Mouse (Mus musculus): Measurements from ENCODE around the gene Nbea. TPM values are rescaled to one million over a fixed set of nuclear protein-coding genes. Genes with fewer than 3 reads are reported as not detected.

Gene Nbea
- polyA plus RNA-seq, 1 experiment from 2014 or later, result 20.5 TPM

GRCm38 (mm10) chr3:55599366-55600085 lies 584.0 kb downstream of the Nbea start:
- no peak overlapping the region for H3K4me3 ChIP-seq (ENCODE audit: low read depth, low read length)
- no peak for DNase-seq (ENCODE audit: low spot score)
- H3K27me3 ChIP-seq (ENCODE audit: control insufficient read depth, insufficient read depth, low read length), result no peaks in the 10 kb centered on the region
- no peaks in the 10 kb centered on the region for H3K36me3 ChIP-seq (ENCODE audit: control insufficient read depth, insufficient read depth, low read length)
- H3K27ac ChIP-seq (ENCODE audit: low read depth, low read length), result no peak overlapping the region
- H3K4me2 ChIP-seq (ENCODE audit: low read depth, low read length, severe bottlenecking), result no peak overlapping the region
- 75% methylated on average over 17 of the region's 17 CpGs for WGBS
- no peaks in the 10 kb centered on the region for H3K9me3 ChIP-seq (ENCODE audit: control insufficient read depth, low read length)
- H3K9ac ChIP-seq (ENCODE audit: low read length), result no peak overlapping the region
- ATAC-seq (replicated peaks; ENCODE audit: low FRiP score), result no peak
- H3K4me1 ChIP-seq (replicated peaks; ENCODE audit: control insufficient read depth, insufficient read depth, low read length), result no peaks in the 10 kb centered on the region

- H3K4me2 ChIP-seq (ENCODE audit: low read depth, low read length, severe bottlenecking), result no peak overlapping the region
- no peaks in the 10 kb centered on the region for H3K4me1 ChIP-seq (replicated peaks; ENCODE audit: control insufficient read depth, insufficient read depth, low read length)
- 67% methylated on average over 2 of the region's 2 CpGs for WGBS
- no peak overlapping the region for H3K27ac ChIP-seq (ENCODE audit: low read depth, low read length)
- H3K4me3 ChIP-seq (ENCODE audit: low read depth, low read length), result no peak overlapping the region
- H3K27me3 ChIP-seq (ENCODE audit: control insufficient read depth, insufficient read depth, low read length), result no peaks in the 10 kb centered on the region
- no peak for ATAC-seq (replicated peaks; ENCODE audit: low FRiP score)
- DNase-seq (ENCODE audit: low spot score), result no peak
- no peaks in the 10 kb centered on the region for H3K9me3 ChIP-seq (ENCODE audit: control insufficient read depth, low read length)
- H3K36me3 ChIP-seq (ENCODE audit: control insufficient read depth, insufficient read depth, low read length), result no peaks in the 10 kb centered on the region
- H3K9ac ChIP-seq (ENCODE audit: low read length), result no peak overlapping the region
Measured at GRCm38 (mm10) chr3:55598681-55599080, 584.8 kb downstream of the Nbea start.

- Histone ChIP-seq H3K9ac (ENCODE audit: low read length) (no peak overlapping the region), H3K27me3 (ENCODE audit: control insufficient read depth, insufficient read depth, low read length) (no peaks in the 10 kb centered on the region), H3K36me3 (ENCODE audit: control insufficient read depth, insufficient read depth, low read length) (no peaks in the 10 kb centered on the region), H3K9me3 (ENCODE audit: control insufficient read depth, low read length) (no peaks in the 10 kb centered on the region), H3K4me3 (ENCODE audit: low read depth, low read length) (no peak overlapping the region), H3K4me1 (replicated peaks; ENCODE audit: control insufficient read depth, insufficient read depth, low read length) (peaks cover 6% of the 10 kb centered on the region; the same call in 1 of the 2 replicates), H3K4me2 (ENCODE audit: low read depth, low read length, severe bottlenecking) (no peak overlapping the region), H3K27ac (ENCODE audit: low read depth, low read length) (no peak overlapping the region)
- WGBS, result 81% methylated on average over 5 of the region's 5 CpGs
- ATAC-seq (replicated peaks; ENCODE audit: low FRiP score), result no peak
- no peak for DNase-seq (ENCODE audit: low spot score)
Measured at GRCm38 (mm10) chr3:55593312-55593711, 590.2 kb downstream of the Nbea start.

GRCm38 (mm10) chr3:55590727-55591126 lies 592.8 kb downstream of the Nbea start:
- peaks cover 16% of the 10 kb centered on the region for H3K4me1 ChIP-seq (replicated peaks; ENCODE audit: control insufficient read depth, insufficient read depth, low read length)
- no peak overlapping the region for H3K9ac ChIP-seq (ENCODE audit: low read length)
- H3K27me3 ChIP-seq (ENCODE audit: control insufficient read depth, insufficient read depth, low read length), result no peaks in the 10 kb centered on the region
- H3K4me3 ChIP-seq (ENCODE audit: low read depth, low read length), result no peak overlapping the region
- H3K36me3 ChIP-seq (ENCODE audit: control insufficient read depth, insufficient read depth, low read length), result no peaks in the 10 kb centered on the region
- no peaks in the 10 kb centered on the region for H3K9me3 ChIP-seq (ENCODE audit: control insufficient read depth, low read length)
- DNase-seq (ENCODE audit: low spot score) (peak; percentile 32), ATAC-seq (replicated peaks; ENCODE audit: low FRiP score) (no peak)
- H3K27ac ChIP-seq (ENCODE audit: low read depth, low read length), result no peak overlapping the region
- WGBS, result 77% methylated on average over 6 of the region's 6 CpGs
- H3K4me2 ChIP-seq (ENCODE audit: low read depth, low read length, severe bottlenecking), result no peak overlapping the region

GRCm38 (mm10) chr3:55590291-55590690 lies 593.2 kb downstream of the Nbea start:
- H3K27me3 ChIP-seq (ENCODE audit: control insufficient read depth, insufficient read depth, low read length), result no peaks in the 10 kb centered on the region
- ATAC-seq (replicated peaks; ENCODE audit: low FRiP score), result no peak
- H3K36me3 ChIP-seq (ENCODE audit: control insufficient read depth, insufficient read depth, low read length), result no peaks in the 10 kb centered on the region
- peaks cover 16% of the 10 kb centered on the region for H3K4me1 ChIP-seq (replicated peaks; ENCODE audit: control insufficient read depth, insufficient read depth, low read length)
- WGBS, result 64% methylated on average over 2 of the region's 2 CpGs
- H3K4me2 ChIP-seq (ENCODE audit: low read depth, low read length, severe bottlenecking), result no peak overlapping the region
- no peaks in the 10 kb centered on the region for H3K9me3 ChIP-seq (ENCODE audit: control insufficient read depth, low read length)
- H3K9ac ChIP-seq (ENCODE audit: low read length), result no peak overlapping the region
- DNase-seq (ENCODE audit: low spot score), result peak; percentile 29
- no peak overlapping the region for H3K4me3 ChIP-seq (ENCODE audit: low read depth, low read length)
- H3K27ac ChIP-seq (ENCODE audit: low read depth, low read length), result no peak overlapping the region

GRCm38 (mm10) chr3:55589402-55589944 lies 594.0 kb downstream of the Nbea start:
- WGBS, result 75% methylated on average over 8 of the region's 8 CpGs
- Histone ChIP-seq H3K27ac (ENCODE audit: low read depth, low read length) (no peak overlapping the region), H3K4me1 (replicated peaks; ENCODE audit: control insufficient read depth, insufficient read depth, low read length) (peaks cover 16% of the 10 kb centered on the region)

GRCm38 (mm10) chr3:55587972-55588946 lies 595.2 kb downstream of the Nbea start:
- Histone ChIP-seq H3K27ac (ENCODE audit: low read depth, low read length) (peak overlapping the region; percentile 46; the same call in 1 of the 2 replicates), H3K4me3 (ENCODE audit: low read depth, low read length) (no peak overlapping the region), H3K4me1 (replicated peaks; ENCODE audit: control insufficient read depth, insufficient read depth, low read length) (peaks cover 16% of the 10 kb centered on the region), H3K36me3 (ENCODE audit: control insufficient read depth, insufficient read depth, low read length) (no peaks in the 10 kb centered on the region), H3K9me3 (ENCODE audit: control insufficient read depth, low read length) (no peaks in the 10 kb centered on the region), H3K27me3 (ENCODE audit: control insufficient read depth, insufficient read depth, low read length) (no peaks in the 10 kb centered on the region), H3K4me2 (ENCODE audit: low read depth, low read length, severe bottlenecking) (peak overlapping the region; percentile 31; the same call in 1 of the 2 replicates), H3K9ac (ENCODE audit: low read length) (peak overlapping the region; percentile 30; the same call in 1 of the 2 replicates)
- ATAC-seq (replicated peaks; ENCODE audit: low FRiP score) (peak; percentile 86), DNase-seq (ENCODE audit: low spot score) (peak; percentile 74)
- 5% methylated on average over 12 of the region's 12 CpGs for WGBS

More at GRCm38 (mm10) chr3:55589402-55589944, 594.0 kb downstream of the Nbea start:
- Histone ChIP-seq H3K36me3 (ENCODE audit: control insufficient read depth, insufficient read depth, low read length) (no peaks in the 10 kb centered on the region), H3K9me3 (ENCODE audit: control insufficient read depth, low read length) (no peaks in the 10 kb centered on the region), H3K4me2 (ENCODE audit: low read depth, low read length, severe bottlenecking) (no peak overlapping the region), H3K4me3 (ENCODE audit: low read depth, low read length) (no peak overlapping the region), H3K27me3 (ENCODE audit: control insufficient read depth, insufficient read depth, low read length) (no peaks in the 10 kb centered on the region), H3K9ac (ENCODE audit: low read length) (no peak overlapping the region)
- DNase-seq (ENCODE audit: low spot score) (peak; percentile 48), ATAC-seq (replicated peaks; ENCODE audit: low FRiP score) (no peak)

- no peaks in the 10 kb centered on the region for H3K9me3 ChIP-seq (ENCODE audit: control insufficient read depth, low read length)
- peak overlapping the region; percentile 31; the same call in 1 of the 2 replicates for H3K4me2 ChIP-seq (ENCODE audit: low read depth, low read length, severe bottlenecking)
- H3K4me1 ChIP-seq (replicated peaks; ENCODE audit: control insufficient read depth, insufficient read depth, low read length), result peaks cover 16% of the 10 kb centered on the region
- no peak overlapping the region for H3K4me3 ChIP-seq (ENCODE audit: low read depth, low read length)
- H3K27me3 ChIP-seq (ENCODE audit: control insufficient read depth, insufficient read depth, low read length), result no peaks in the 10 kb centered on the region
- 0 out of 2 replicates have a peak overlapping the region, but pooled peaks have one; percentile 18 for H3K27ac ChIP-seq (ENCODE audit: low read depth, low read length)
- 21% methylated on average over 12 of the region's 12 CpGs for WGBS
- ATAC-seq (replicated peaks; ENCODE audit: low FRiP score) (peak; percentile 36), DNase-seq (ENCODE audit: low spot score) (no peak)
- H3K9ac ChIP-seq (ENCODE audit: low read length), result peak overlapping the region; percentile 30; the same call in 1 of the 2 replicates
- H3K36me3 ChIP-seq (ENCODE audit: control insufficient read depth, insufficient read depth, low read length), result no peaks in the 10 kb centered on the region
Measured at GRCm38 (mm10) chr3:55587434-55587971, 596.0 kb downstream of the Nbea start.

All from forebrain, embryonic 11.5 days (tissue).